Mouse (Mus musculus): ENCODE measurements around the gene Gstm7. TPM values are rescaled to one million over a fixed set of nuclear protein-coding genes. Genes with fewer than 3 reads are reported as not detected.

The Gstm7 gene
- 26.7 TPM for polyA plus RNA-seq (2014; fragmentation: Illumina TruSeq; extraction: RNeasy Lipid Tissue Mini Kit (QIAGEN cat#74804); ENCODE audit: low read depth, low replicate concordance)

GRCm38 (mm10) chr3:107931670-107932069 is at the start of gene Gstm7:
TSS of gene Gstm7 (minus strand) at chr3:107931817.

GRCm38 (mm10) chr3:107968724-107969395 is 37.2 kb upstream of the Gstm7 start, which contains the start of gene Gstm3:
TSS of gene Gstm3 (minus strand) at chr3:107969283.

GRCm38 (mm10) chr3:107943239-107943990 is 11.8 kb upstream of the Gstm7 start, which contains the start of gene Gstm6:
TSS of gene Gstm6 (minus strand) at chr3:107943749.

GRCm38 (mm10) chr3:107895720-107896569 is 35.7 kb downstream of the Gstm7 start, which contains the start of gene Gstm5:
TSS of gene Gstm5 (plus strand) at chr3:107895821.

GRCm38 (mm10) chr3:107877005-107877404 is 54.6 kb downstream of the Gstm7 start, which contains the start of gene Eps8l3:
TSS of gene Eps8l3 (plus strand) at chr3:107877229.

Other genes with a start within 250 kb of the Gstm7 start
- 120 TPM for gene Ahcyl1, start 235.3 kb downstream of the Gstm7 start, polyA plus RNA-seq (2014; fragmentation: Illumina TruSeq; extraction: RNeasy Lipid Tissue Mini Kit (QIAGEN cat#74804); ENCODE audit: low read depth, low replicate concordance)
- gene Csf1, start 171.3 kb downstream of the Gstm7 start, polyA plus RNA-seq (2014; fragmentation: Illumina TruSeq; extraction: RNeasy Lipid Tissue Mini Kit (QIAGEN cat#74804); ENCODE audit: low read depth, low replicate concordance), result 4.7 TPM
- not detected for gene Eps8l3, start 54.6 kb downstream of the Gstm7 start, polyA plus RNA-seq (2014; fragmentation: Illumina TruSeq; extraction: RNeasy Lipid Tissue Mini Kit (QIAGEN cat#74804); ENCODE audit: low read depth, low replicate concordance)
- 20.2 TPM for gene Gstm5, start 36.0 kb downstream of the Gstm7 start, polyA plus RNA-seq (2014; fragmentation: Illumina TruSeq; extraction: RNeasy Lipid Tissue Mini Kit (QIAGEN cat#74804); ENCODE audit: low read depth, low replicate concordance)
- gene Gstm6, start 11.9 kb upstream of the Gstm7 start, polyA plus RNA-seq (2014; fragmentation: Illumina TruSeq; extraction: RNeasy Lipid Tissue Mini Kit (QIAGEN cat#74804); ENCODE audit: low read depth, low replicate concordance), result 96.2 TPM
- gene Gstm3, start 37.5 kb upstream of the Gstm7 start, polyA plus RNA-seq (2014; fragmentation: Illumina TruSeq; extraction: RNeasy Lipid Tissue Mini Kit (QIAGEN cat#74804); ENCODE audit: low read depth, low replicate concordance), result 31.2 TPM
- 81.4 TPM for gene Gstm2, start 54.6 kb upstream of the Gstm7 start, polyA plus RNA-seq (2014; fragmentation: Illumina TruSeq; extraction: RNeasy Lipid Tissue Mini Kit (QIAGEN cat#74804); ENCODE audit: low read depth, low replicate concordance)
- gene Gstm1, start 86.2 kb upstream of the Gstm7 start, polyA plus RNA-seq (2014; fragmentation: Illumina TruSeq; extraction: RNeasy Lipid Tissue Mini Kit (QIAGEN cat#74804); ENCODE audit: low read depth, low replicate concordance), result 506 TPM
- gene Gstm4, start 113.1 kb upstream of the Gstm7 start, polyA plus RNA-seq (2014; fragmentation: Illumina TruSeq; extraction: RNeasy Lipid Tissue Mini Kit (QIAGEN cat#74804); ENCODE audit: low read depth, low replicate concordance), result 25.8 TPM
- gene Ampd2, start 154.8 kb upstream of the Gstm7 start, polyA plus RNA-seq (2014; fragmentation: Illumina TruSeq; extraction: RNeasy Lipid Tissue Mini Kit (QIAGEN cat#74804); ENCODE audit: low read depth, low replicate concordance), result 6.4 TPM
- gene Gnat2, start 161.0 kb upstream of the Gstm7 start, polyA plus RNA-seq (2014; fragmentation: Illumina TruSeq; extraction: RNeasy Lipid Tissue Mini Kit (QIAGEN cat#74804); ENCODE audit: low read depth, low replicate concordance), result 0.95 TPM
- 137 TPM for gene Gnai3, start 214.3 kb upstream of the Gstm7 start, polyA plus RNA-seq (2014; fragmentation: Illumina TruSeq; extraction: RNeasy Lipid Tissue Mini Kit (QIAGEN cat#74804); ENCODE audit: low read depth, low replicate concordance)
- not detected for gene Gpr61, start 223.1 kb upstream of the Gstm7 start, polyA plus RNA-seq (2014; fragmentation: Illumina TruSeq; extraction: RNeasy Lipid Tissue Mini Kit (QIAGEN cat#74804); ENCODE audit: low read depth, low replicate concordance)